Mouse (Mus musculus): ENCODE data around the gene Trim33.
A peak's percentile ranks its signal among the peaks of the same experiment; 100 is the strongest.

Gene Trim33

GRCm38 (mm10) chr3:103361150-103361549, 82.1 kb downstream of the Trim33 start:
- no peak for DNase-seq (ENCODE audit: low read depth, low spot score)

GRCm38 (mm10) chr3:103364182-103364945, 85.3 kb downstream of the Trim33 start:
- DNase-seq (ENCODE audit: low read depth, low spot score) = no peak

- no peak for DNase-seq (ENCODE audit: low read depth, low spot score)
Observed at GRCm38 (mm10) chr3:103367176-103367970, 88.3 kb downstream of the Trim33 start.

GRCm38 (mm10) chr3:103368731-103369130, 89.6 kb downstream of the Trim33 start:
- no peak for DNase-seq (ENCODE audit: low read depth, low spot score)

GRCm38 (mm10) chr3:103374028-103374427, 94.9 kb downstream of the Trim33 start:
- DNase-seq (ENCODE audit: low read depth, low spot score) = peak; percentile 61

- DNase-seq (ENCODE audit: low read depth, low spot score) = no peak
Observed at GRCm38 (mm10) chr3:103375181-103375855, 96.2 kb downstream of the Trim33 start.

GRCm38 (mm10) chr3:103378018-103378417, 98.9 kb downstream of the Trim33 start:
- DNase-seq (ENCODE audit: low read depth, low spot score) = peak; percentile 37

GRCm38 (mm10) chr3:103379371-103379770, 100.3 kb downstream of the Trim33 start:
- peak; percentile 87 for DNase-seq (ENCODE audit: low read depth, low spot score)

- no peak for DNase-seq (ENCODE audit: low read depth, low spot score)
Observed at GRCm38 (mm10) chr3:103380814-103381213, 101.7 kb downstream of the Trim33 start.

- no peak for DNase-seq (ENCODE audit: low read depth, low spot score)
Observed at GRCm38 (mm10) chr3:103381441-103381840, 102.3 kb downstream of the Trim33 start.

GRCm38 (mm10) chr3:103382872-103383567, 103.9 kb downstream of the Trim33 start:
- peak; percentile 93 for DNase-seq (ENCODE audit: low read depth, low spot score)

- DNase-seq (ENCODE audit: low read depth, low spot score) = no peak
Observed at GRCm38 (mm10) chr3:103384486-103384885, 105.4 kb downstream of the Trim33 start.

GRCm38 (mm10) chr3:103384949-103385348, 105.9 kb downstream of the Trim33 start:
- DNase-seq (ENCODE audit: low read depth, low spot score) = no peak

- DNase-seq (ENCODE audit: low read depth, low spot score) = no peak
Observed at GRCm38 (mm10) chr3:103385383-103386291, 106.5 kb downstream of the Trim33 start.

GRCm38 (mm10) chr3:103386292-103387031, 107.4 kb downstream of the Trim33 start:
- DNase-seq (ENCODE audit: low read depth, low spot score) = peak; percentile 95

GRCm38 (mm10) chr3:103392613-103393258, 113.6 kb downstream of the Trim33 start:
- peak; percentile 54 for DNase-seq (ENCODE audit: low read depth, low spot score)

- DNase-seq (ENCODE audit: low read depth, low spot score) = peak; percentile 39
Observed at GRCm38 (mm10) chr3:103393283-103394060, 114.4 kb downstream of the Trim33 start.

GRCm38 (mm10) chr3:103394121-103394520, 115.0 kb downstream of the Trim33 start:
- no peak for DNase-seq (ENCODE audit: low read depth, low spot score)

All from ZHBTc4 (cell line).